Mouse (Mus musculus): Measurements from ENCODE around the gene Phactr4. TPM values are rescaled to one million over a fixed set of nuclear protein-coding genes. Genes with fewer than 3 reads are reported as not detected.

Gene Phactr4
- total RNA-seq (2014; rRNA removed) (6.6 and 8.9 TPM in 2 replicates), polyA plus RNA-seq (2012; rRNA removed) (7.2 and 8.0 TPM in 2 replicates)

DNA sequence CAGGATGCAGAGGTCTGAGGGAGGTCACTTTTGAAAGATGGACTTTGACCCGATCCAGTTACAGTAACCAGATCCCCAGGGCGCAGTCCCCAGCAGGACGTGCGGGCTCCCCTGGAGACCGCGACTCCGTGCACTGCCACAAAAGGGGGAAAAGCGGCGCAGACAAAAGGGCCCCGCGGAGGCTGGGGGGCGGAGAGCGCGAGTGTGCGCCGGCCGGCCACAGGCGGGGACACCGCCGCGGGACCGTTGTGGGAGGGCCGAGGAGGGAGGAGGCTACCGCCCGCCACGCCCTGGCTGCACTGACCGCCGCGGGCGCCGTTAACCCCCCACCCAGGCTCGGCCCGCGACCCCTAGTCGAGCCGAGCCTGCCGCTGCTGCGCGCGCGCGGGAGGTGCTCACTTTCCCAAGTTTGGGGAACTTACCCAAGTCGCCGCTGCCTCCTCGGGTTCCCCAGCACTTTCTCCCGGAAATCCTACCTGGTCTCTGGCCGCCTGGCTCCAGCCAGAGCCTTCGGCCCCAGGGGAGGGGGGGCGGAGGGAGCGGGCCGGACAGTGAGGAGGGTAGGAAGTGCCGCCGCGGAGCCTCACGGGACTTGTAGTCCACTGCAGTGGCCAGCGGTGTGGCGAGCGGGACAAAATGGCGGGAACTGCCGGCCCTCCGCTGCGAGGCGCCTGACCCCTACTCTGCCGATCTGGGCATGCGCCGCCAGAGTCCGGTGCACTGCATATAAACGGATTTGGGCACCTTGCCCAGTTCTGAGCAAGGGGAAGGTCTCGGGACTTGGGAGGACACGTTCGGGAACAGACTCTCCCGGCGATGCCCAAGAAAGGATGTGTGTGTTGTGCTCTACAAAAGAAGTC, at the start of gene Phactr4:
Gene Phactr4, minus strand, starts transcription at position 567 of the 860 bp plus-strand sequence.
- Histone ChIP-seq H3K36me3 (ENCODE audit: control insufficient read depth, insufficient read depth, low read length) (no peaks in the 10 kb centered on the region), H3K9ac (ENCODE audit: low read depth, low read length) (peak within 1 kb of the TSS; percentile 95), H3K4me1 (ENCODE audit: control insufficient read depth, insufficient read depth, low read length) (peaks cover 13% of the 10 kb centered on the region), H3K27me3 (ENCODE audit: control insufficient read depth, insufficient read depth, low read length) (no peaks in the 10 kb centered on the region), H3K79me2 (ENCODE audit: control insufficient read depth, insufficient read depth, low read length) (peaks cover 21% of the 10 kb centered on the region), H3K27ac (replicated peaks; ENCODE audit: insufficient read depth, low read depth, low read length) (peak within 1 kb of the TSS; percentile 98), H3K4me3 (ENCODE audit: insufficient read depth, low read depth, low read length) (peak within 1 kb of the TSS; percentile 87)
- DNase-seq (ENCODE audit: extremely low read depth, low read depth, low spot score): peak; percentile 93
- TF ChIP-seq POLR2A (IDR thresholded peaks at IDR 0.05; ENCODE audit: extremely low read depth, insufficient read depth, low read length) (peak; percentile 67), CTCF (IDR thresholded peaks at IDR 0.05; ENCODE audit: low read depth, low read length) (no peak)
- WGBS: under 1% methylated on average over 61 of the region's 73 CpGs

DNA sequence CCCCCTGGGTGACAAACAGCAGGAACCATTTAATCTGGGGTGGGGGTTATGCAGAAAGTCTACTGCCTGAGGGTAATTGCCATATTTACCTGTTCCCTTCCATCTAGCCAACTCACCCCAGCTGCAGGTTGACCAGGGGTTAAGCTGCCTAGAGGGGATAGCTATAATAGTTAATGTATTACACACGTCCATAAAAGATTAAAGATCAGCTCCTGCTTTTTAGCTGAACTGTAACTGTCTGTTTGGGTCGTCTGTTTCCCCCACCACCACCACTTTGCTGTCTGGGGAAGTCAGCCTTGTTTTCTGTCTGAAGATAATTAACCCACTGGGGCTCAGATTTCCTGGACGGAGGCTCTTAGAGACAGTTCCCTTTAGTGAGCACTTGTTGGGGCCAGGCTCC, 47.6 kb upstream of the Phactr4 start:
- Histone ChIP-seq H3K79me2 (ENCODE audit: control insufficient read depth, insufficient read depth, low read length) (no peaks in the 10 kb centered on the region), H3K9ac (ENCODE audit: low read depth, low read length) (no peak overlapping the region), H3K27me3 (ENCODE audit: control insufficient read depth, insufficient read depth, low read length) (no peaks in the 10 kb centered on the region), H3K4me1 (ENCODE audit: control insufficient read depth, insufficient read depth, low read length) (peaks cover 7% of the 10 kb centered on the region; the same call in 1 of the 2 replicates), H3K36me3 (ENCODE audit: control insufficient read depth, insufficient read depth, low read length) (no peaks in the 10 kb centered on the region), H3K27ac (replicated peaks; ENCODE audit: insufficient read depth, low read depth, low read length) (no peak overlapping the region), H3K4me3 (ENCODE audit: insufficient read depth, low read depth, low read length) (no peak overlapping the region)
- TF ChIP-seq POLR2A (IDR thresholded peaks at IDR 0.05; ENCODE audit: extremely low read depth, insufficient read depth, low read length) (no peak), CTCF (IDR thresholded peaks at IDR 0.05; ENCODE audit: low read depth, low read length) (no peak)
- DNase-seq (ENCODE audit: extremely low read depth, low read depth, low spot score): no peak
- 7% methylated on average over 3 of the region's 3 CpGs for WGBS

DNA sequence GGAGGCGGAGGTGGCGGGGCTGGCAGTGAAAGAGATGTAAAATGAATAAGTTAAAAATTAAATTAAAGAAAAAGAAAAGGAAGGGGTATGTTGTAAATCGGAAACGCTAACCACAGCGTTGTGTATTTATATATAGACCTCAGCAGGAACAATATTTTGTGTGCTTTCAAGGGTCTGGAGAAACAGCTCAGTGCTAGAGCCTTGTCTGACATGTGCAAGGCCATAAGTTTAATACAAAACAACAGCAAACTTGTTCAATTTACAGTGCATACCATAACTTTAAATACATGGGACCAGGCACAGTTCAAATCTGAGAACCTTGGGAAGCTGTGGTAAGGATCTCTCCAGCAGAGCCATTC, 41.9 kb upstream of the Phactr4 start:
- H3K36me3 ChIP-seq (ENCODE audit: control insufficient read depth, insufficient read depth, low read length): peaks cover 7% of the 10 kb centered on the region
- H3K4me1 ChIP-seq (ENCODE audit: control insufficient read depth, insufficient read depth, low read length): peaks cover 5% of the 10 kb centered on the region
- no peak for TF ChIP-seq POLR2A (IDR thresholded peaks at IDR 0.05; ENCODE audit: extremely low read depth, insufficient read depth, low read length)
- no peak for TF ChIP-seq CTCF (IDR thresholded peaks at IDR 0.05; ENCODE audit: low read depth, low read length)
- no peak overlapping the region for H3K4me3 ChIP-seq (ENCODE audit: insufficient read depth, low read depth, low read length)
- H3K79me2 ChIP-seq (ENCODE audit: control insufficient read depth, insufficient read depth, low read length): peaks cover 4% of the 10 kb centered on the region; the same call in 1 of the 2 replicates
- no peak overlapping the region for H3K27ac ChIP-seq (replicated peaks; ENCODE audit: insufficient read depth, low read depth, low read length)
- under 1% methylated on average over 5 of the region's 5 CpGs for WGBS
- H3K9ac ChIP-seq (ENCODE audit: low read depth, low read length): no peak overlapping the region
- DNase-seq (ENCODE audit: extremely low read depth, low read depth, low spot score): no peak
- no peaks in the 10 kb centered on the region for H3K27me3 ChIP-seq (ENCODE audit: control insufficient read depth, insufficient read depth, low read length)

DNA sequence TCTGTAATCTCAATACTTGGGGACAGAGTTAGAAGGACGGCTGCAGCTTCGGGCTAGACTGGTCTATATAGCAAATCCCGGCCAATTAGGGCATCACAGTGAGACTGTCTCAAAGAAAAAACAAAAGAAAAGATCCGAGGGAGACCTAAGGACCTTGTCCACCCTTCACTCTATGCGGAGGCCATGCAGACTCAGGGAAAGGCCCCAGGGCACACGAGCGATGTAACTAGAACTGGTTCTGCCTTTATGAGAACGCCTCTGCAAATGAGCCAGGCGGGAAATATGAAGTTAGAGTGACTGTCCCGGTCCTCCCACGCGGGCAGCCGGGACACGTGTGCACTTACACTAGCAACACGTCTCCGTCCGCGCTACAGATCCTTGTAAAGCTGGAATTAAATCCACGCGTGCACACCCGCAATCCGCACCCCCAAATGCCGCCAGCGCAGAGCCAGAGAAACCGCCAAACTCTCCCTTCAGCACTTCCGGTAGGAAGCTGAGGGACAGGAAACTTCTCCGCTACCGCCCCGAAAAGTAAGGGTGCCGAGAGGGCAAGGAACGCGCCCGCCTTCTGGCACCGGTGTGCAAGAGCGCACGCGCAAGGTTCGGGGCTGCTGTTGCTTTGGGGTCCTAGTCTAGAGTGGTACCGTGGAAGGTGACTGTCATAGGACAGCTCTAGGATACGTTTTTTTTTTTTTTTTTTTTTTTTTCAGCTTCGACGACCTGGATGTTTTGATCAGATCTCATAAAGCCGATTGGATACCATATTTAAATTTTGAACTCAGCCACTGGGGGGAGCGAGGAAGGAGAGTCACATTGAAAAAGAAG, 41.4 kb upstream of the Phactr4 start, which contains the start of gene Med18:
Gene Med18, minus strand, starts transcription at position 492 of the 825 bp plus-strand sequence.
- H3K27me3 ChIP-seq (ENCODE audit: control insufficient read depth, insufficient read depth, low read length): no peaks in the 10 kb centered on the region
- under 1% methylated on average over 44 of the region's 44 CpGs for WGBS
- H3K4me1 ChIP-seq (ENCODE audit: control insufficient read depth, insufficient read depth, low read length): peaks cover 5% of the 10 kb centered on the region
- peak within 1 kb of the TSS; percentile 22 for H3K27ac ChIP-seq (replicated peaks; ENCODE audit: insufficient read depth, low read depth, low read length)
- DNase-seq (ENCODE audit: extremely low read depth, low read depth, low spot score): peak; percentile 82
- H3K9ac ChIP-seq (ENCODE audit: low read depth, low read length): peak within 1 kb of the TSS; percentile 59
- peaks cover 10% of the 10 kb centered on the region for H3K36me3 ChIP-seq (ENCODE audit: control insufficient read depth, insufficient read depth, low read length)
- peaks cover 4% of the 10 kb centered on the region; the same call in 1 of the 2 replicates for H3K79me2 ChIP-seq (ENCODE audit: control insufficient read depth, insufficient read depth, low read length)
- TF ChIP-seq POLR2A (IDR thresholded peaks at IDR 0.05; ENCODE audit: extremely low read depth, insufficient read depth, low read length) (peak; percentile 22; the same call in 1 of the 2 replicates), CTCF (IDR thresholded peaks at IDR 0.05; ENCODE audit: low read depth, low read length) (peak; percentile 35)
- peak within 1 kb of the TSS; percentile 67 for H3K4me3 ChIP-seq (ENCODE audit: insufficient read depth, low read depth, low read length)

DNA sequence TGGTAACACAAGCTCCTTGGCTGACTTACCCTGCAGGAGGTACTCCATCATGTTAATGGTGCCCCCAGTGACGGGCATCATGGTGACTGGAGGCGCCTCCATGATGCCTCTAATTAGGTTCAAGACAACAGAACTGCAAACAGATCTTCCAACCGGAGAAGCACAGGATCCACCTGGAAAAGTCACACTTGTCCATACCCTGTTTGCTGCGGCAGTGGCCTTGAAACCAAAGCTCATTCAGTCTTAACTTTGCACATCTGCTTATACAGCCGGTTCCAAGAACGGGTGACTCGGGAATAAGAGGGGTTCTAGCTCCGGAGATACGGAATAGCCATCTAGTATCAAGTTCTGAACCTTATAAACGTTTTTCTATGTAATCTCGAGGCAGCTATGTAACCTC, 40.5 kb upstream of the Phactr4 start:
- peak overlapping the region; percentile 59 for H3K9ac ChIP-seq (ENCODE audit: low read depth, low read length)
- peaks cover 4% of the 10 kb centered on the region; the same call in 1 of the 2 replicates for H3K79me2 ChIP-seq (ENCODE audit: control insufficient read depth, insufficient read depth, low read length)
- H3K36me3 ChIP-seq (ENCODE audit: control insufficient read depth, insufficient read depth, low read length): peaks cover 12% of the 10 kb centered on the region
- H3K27ac ChIP-seq (replicated peaks; ENCODE audit: insufficient read depth, low read depth, low read length): no peak overlapping the region
- no peak for DNase-seq (ENCODE audit: extremely low read depth, low read depth, low spot score)
- H3K4me3 ChIP-seq (ENCODE audit: insufficient read depth, low read depth, low read length): peak overlapping the region; percentile 67
- WGBS: 4% methylated on average over 11 of the region's 11 CpGs
- no peaks in the 10 kb centered on the region for H3K27me3 ChIP-seq (ENCODE audit: control insufficient read depth, insufficient read depth, low read length)
- H3K4me1 ChIP-seq (ENCODE audit: control insufficient read depth, insufficient read depth, low read length): peaks cover 5% of the 10 kb centered on the region
- TF ChIP-seq CTCF (IDR thresholded peaks at IDR 0.05; ENCODE audit: low read depth, low read length) (no peak), POLR2A (IDR thresholded peaks at IDR 0.05; ENCODE audit: extremely low read depth, insufficient read depth, low read length) (no peak)

All from liver, adult 2 months (tissue).